Mouse (Mus musculus) megakaryocyte-erythroid progenitor cell, adult 5-6 weeks (primary cell): ENCODE data around the gene Lrtm2. TPM values are rescaled to one million over a fixed set of nuclear protein-coding genes. Genes with fewer than 3 reads are reported as not detected.
"Not testable (repeated sequence)": the region's sequence is repeated elsewhere in the genome, so short reads cannot be mapped to it uniquely, and the experiment has no call there.

ENCODE experiments used
- ATAC-seq: replicated peaks from 2 replicates; pipeline ENCODE4 v1.8.0; 2016; ENCODE audit warnings: mild to moderate bottlenecking, inconsistent platforms; ENCODE audit not compliant: severe bottlenecking, poor library complexity, low FRiP score, low TSS enrichment
- total RNA-seq, 2 experiments: library from RNA; stranded (forward) in 1 of 2; stranded (reverse) in 1 of 2; fragments of 200-1000, 215-1000 nt in 1 of 2; fragments of >200 nt in 1 of 2; fragmentation: Nextera tagmentation in 1 of 2; gene quantifications; 2 replicates each; pipeline ENCODE4 v1.2.3; 2014 to 2017

The Lrtm2 gene
- total RNA-seq (2014; fragmentation: Nextera tagmentation) (not detected in 2 replicates), total RNA-seq (2017) (0.38 TPM in 1 of 2 replicates, not detected in the other)

DNA sequence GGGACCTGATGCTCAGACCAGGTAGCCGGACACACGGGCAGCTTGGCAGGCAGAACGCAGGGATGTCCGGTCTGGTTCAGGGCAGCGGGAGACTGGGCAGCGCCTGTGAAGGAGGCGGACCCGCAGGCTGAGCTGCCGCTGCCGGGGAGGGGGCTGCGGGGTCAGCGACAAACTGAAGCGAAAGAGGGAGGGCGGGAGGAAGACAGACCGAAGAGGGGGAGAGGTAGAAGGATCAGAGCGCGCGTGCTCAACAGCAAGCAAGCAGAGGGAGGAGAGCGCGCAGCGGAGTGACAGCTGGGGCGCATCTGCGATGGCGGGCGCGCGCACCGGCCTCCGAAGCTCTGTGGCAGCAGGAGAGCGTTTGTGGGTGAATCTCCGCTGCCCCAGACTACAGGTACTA is at the start of gene Lrtm2:
Gene Lrtm2 (minus strand): TSS at position 261 of the 400 bp plus-strand sequence.
- ATAC-seq: no peak

DNA sequence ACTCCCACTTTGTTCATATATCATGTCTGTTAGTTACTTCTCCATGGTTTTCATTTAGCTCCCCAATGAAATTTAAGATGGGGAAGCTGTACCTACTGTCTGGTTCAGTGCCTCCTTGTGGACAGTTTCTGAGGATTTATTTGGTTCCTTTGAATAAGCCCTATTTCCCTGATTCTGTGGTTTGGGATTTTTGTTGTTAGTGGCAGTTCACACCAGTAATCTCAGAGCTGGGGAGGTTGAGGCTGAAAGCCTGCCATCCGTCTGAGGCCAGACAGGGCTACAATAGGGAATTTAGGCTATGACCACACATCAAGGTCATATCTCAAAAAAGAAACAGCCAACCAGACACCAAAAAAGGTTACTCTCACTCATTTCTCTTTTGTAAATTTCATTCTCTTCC is 48.1 kb upstream of the Lrtm2 start:
- ATAC-seq: no peak

DNA sequence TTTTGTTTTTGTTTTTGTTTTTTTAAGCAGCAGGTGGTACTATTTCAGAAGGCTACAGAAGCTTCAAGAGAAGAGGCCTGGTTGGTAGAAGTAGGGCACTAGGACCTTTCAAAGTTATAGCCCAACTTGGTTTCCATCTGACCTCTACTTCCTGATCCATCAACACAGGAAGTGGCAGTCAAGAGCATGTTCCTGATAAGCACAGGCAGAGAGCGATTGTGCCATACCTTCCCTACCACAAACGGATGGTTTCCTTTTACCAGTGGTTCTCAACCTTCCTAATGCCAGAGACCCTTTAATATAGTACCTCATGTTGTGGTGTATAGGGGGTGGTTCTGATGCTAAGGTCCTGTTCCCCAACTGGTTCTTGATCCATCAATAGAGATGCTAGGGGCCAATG is 47.0 kb upstream of the Lrtm2 start:
- ATAC-seq: peak; percentile 69

DNA sequence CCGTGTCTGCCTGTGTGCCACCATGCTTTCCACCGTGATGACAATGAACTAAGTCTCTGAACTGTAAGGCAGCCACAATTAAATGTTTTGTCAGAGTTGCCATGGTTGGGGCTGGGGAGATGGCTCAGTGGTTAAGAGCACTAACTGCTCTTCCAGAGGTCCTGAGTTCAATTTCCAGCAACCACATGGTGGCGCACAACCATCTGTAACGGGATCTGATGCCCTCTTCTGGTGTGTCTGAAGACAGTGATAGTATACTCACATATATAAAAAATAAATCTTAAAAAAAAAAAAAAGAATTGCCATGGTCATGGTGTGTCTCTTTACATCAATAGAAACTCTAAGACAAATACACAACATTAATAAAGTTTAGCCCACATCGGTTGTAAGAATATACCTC is 44.5 kb upstream of the Lrtm2 start:
- no peak for ATAC-seq

DNA sequence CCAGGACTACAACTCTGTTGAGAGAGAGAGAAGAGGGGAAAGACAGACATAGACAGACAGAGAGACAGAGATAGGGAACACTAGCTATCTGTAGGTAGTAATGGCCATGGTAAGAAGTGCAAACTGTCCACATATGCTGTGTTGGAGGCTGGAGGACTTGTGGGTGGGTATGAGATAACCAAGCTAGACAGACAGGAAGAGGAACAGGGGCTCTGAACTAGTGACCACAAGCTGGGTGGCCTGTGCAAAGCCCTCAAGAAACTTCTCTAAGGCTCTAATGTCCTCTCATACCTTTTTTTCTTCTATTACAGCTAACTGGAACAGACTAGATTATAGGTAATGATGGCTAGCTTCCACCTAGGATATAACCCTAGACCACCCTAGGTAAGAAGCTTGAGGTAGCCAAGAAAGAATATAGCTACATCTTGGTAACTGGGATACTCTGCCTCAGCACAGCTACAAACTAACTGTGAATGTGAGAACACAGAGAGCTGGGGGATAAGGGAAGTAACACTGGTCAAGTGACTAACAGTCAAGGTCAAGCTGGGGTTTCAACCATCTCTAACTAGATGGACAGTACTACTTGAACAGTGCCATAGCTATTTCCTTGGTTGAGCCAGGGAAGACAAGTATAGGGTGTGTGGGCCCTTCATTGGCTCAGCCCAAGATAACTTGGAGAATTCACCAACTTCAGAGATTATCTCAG is 42.6 kb upstream of the Lrtm2 start:
- ATAC-seq: no peak; the same call in 1 of the 2 replicates

DNA sequence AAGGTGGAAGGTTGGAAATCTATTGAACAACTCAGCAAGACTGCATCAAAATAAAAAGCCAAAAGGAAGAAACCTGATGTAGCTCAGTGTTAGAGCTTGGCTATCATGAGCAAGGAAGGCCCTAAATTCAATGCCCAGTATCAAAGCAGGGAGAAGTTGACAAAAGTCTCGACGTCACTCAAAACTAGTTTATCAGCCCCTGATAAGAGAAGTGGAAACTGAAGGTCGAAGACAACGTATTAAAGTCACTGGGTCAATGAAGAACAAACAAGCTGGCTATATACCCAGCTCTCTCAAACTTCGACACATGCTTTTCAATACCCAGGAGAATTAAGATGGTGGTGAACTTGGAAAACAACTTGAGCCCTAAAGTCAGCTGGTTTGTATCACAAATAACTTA is 41.7 kb upstream of the Lrtm2 start:
- no peak for ATAC-seq

DNA sequence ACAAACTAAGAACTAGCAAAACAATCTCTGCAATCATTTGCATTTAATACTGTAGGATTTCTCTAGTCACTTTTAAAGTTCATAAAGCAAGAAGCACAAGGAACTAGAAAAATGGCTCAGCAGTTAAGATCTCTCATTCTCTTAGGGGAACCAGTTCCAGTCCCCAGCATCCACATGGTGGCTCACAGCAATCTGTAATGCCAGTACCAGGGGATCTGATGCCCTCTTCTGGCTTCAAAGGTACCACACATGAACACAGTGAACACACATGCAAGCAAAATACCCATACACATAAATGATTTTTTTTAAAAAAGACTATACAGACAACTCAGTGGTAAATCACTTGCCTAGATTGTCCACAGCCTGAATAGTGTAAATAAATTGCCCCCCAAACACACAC is 41.1 kb upstream of the Lrtm2 start:
- no peak for ATAC-seq

DNA sequence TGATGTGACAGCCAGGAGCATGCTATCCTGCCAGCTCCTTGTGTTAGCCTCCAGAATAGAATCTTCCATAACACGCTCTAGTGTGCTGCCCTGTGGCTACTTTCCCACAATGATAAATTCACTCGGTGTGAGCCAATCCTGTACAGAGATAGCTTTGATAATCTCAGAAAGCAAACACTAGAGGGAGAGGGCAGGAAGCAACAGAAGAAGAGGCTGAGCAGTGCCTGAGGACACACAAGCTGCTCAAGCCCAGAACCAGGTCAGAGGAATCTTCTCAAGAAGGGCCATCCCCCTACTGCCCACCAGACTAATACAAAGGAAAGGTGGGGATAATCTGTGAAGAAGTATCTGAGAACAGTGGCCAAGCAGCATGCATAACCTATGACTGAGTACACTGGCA is 36.8 kb upstream of the Lrtm2 start:
- peak; percentile 55 for ATAC-seq

DNA sequence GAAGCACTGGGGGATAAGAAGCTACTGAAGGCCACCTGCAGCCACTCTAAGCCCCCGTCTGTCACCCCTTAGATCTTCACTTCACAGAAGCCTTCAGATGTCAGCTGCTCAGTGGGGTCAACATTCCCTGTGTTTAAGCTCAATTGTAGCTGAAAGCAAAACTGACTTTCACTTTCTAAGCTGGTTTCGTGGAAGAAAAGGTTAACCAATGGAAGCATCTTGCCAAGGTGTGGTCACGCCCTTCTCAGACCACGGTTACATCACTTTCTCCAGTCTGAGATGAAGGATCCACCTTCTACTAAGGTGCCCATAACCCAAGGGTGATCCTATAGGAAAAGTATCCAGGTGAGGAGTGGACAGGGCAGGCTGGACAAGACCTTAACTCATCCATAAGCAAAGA is 36.2 kb upstream of the Lrtm2 start:
- ATAC-seq: peak; percentile 47

DNA sequence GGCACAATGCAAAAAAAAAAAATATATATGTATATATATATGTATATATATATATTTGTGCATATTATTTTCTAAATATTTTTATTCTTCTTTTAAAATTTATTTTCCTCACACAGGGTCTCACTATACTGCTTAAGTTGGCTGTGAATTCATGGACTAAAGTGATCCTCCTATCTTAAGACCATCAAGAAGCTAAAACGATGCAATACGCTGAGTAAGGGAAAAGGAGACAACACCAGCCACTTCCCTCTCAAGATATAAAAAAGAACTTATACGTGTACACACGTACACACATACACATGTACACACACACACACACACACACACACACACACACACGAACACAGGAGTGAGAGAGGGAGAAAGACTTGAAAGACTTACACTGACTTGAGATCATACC is 33.0 kb upstream of the Lrtm2 start:
- no peak for ATAC-seq

DNA sequence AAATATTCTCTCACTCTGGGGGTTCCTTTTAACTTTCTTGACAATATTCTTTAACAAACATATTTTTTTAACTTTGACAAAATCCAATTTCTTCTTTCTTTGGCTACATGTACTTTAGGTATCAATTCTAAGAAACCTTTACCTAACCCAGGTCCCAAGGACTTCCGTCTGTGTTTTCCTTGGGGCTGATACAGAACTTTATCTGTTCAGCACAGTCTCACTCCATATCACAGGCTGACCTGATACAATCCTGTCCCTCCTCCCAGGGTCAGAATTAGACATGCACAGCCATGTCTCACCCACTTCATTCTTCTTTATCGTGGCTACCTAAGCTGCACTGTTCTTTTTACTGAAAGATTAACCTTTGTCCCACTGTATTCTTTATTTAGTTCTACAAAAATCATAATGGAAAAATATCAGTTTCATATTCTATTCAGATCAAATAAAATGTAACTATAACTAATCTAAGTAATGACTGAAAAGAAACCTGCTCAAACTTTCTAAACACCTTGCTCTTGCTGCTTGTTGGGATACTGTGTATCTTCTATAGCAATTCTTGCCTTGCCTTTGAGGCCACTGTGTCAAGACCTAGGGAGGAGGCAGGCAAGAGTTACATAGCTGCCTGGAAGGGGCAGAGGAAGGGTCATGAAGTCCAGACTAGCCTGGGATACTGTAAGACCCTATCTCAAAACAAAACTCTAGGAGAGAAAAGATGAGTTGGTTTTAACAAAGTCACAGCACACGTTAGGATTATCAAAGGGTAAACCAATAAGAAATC is 30.5 kb upstream of the Lrtm2 start:
- peak; percentile 92 for ATAC-seq

DNA sequence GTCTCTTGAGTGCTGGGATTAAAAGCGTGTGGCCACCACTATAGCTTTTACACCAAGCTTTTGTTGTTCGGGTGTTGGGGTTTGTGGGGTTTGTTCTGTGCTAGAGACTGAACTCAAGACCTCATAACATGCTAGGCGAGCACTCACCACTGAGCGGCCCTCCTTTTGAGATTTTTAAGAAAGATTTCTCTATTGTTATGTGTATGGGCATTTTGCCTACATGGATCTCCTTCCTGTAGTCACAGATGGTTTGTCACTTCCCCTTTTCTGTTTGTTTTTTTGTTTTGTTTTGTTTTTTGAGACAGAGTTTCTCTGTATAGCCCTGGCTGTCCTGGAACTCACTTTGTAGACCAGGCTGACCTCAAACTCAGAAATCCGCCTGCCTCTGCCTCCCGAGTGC is 29.7 kb upstream of the Lrtm2 start:
- ATAC-seq: not testable (repeated sequence)

DNA sequence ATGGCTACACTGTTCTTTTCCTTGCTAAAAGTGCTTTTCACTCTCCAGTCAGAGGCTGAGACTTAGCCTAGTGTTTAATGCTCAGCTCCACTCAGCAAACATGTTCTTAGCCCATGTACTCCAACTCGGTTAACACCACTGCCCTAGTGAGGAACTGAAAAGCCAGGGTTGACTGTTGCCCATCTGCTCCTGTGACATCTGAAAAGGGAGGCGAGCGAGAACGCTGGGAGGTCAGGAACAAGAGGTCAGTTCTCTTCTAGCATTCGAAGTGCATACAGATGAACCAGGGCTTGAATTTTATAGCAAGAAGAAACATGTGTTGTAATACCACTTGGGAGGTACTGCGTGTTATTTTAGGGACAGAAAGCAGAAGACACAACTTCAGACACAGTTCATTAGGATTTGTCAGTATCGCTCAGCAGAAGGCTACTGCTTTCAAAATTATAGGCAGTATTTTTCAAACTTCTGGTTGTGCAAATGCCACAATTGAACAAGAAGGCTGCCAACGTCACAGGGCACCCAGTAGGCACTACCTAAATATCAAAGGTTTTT is 27.5 kb upstream of the Lrtm2 start:
- no peak for ATAC-seq

DNA sequence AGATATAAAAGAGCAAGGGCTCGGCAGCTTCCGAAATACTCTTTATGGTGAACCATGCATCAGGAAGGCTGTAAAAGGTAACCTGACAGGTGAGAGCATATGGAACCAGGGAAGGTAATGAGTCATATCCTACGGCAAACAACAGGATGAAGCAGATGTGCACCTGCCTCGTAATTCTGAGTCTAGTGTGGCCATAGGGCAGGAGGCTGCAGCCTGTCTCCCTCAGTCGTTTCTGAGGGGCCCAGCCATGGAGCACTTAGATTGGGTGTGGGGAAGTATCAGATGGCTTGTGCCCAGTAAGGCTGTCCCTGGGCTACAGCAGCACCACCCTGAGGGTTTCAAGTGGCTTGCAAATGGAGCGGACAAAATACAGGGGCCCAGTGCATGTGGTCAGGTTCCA is 21.9 kb upstream of the Lrtm2 start:
- no peak for ATAC-seq

DNA sequence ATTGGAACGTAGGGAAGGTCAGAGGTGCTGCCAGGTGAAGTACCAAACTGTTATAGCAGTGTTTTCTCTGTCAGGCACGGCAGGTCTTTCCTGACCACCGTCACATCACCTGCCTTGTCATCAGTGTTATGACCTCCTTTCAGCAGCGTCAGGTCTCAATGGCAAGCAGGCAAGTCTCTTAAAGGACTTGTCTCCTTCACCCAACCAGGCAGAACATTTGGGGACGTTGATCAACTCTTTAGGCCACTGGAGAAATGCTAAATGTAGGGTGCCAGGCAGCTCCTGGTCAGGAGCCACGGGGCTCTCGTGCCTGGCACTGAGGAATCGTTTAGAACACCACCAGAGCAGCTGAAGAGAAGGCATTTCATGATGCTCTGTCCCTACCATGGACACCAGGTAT is 21.1 kb upstream of the Lrtm2 start:
- ATAC-seq: no peak

DNA sequence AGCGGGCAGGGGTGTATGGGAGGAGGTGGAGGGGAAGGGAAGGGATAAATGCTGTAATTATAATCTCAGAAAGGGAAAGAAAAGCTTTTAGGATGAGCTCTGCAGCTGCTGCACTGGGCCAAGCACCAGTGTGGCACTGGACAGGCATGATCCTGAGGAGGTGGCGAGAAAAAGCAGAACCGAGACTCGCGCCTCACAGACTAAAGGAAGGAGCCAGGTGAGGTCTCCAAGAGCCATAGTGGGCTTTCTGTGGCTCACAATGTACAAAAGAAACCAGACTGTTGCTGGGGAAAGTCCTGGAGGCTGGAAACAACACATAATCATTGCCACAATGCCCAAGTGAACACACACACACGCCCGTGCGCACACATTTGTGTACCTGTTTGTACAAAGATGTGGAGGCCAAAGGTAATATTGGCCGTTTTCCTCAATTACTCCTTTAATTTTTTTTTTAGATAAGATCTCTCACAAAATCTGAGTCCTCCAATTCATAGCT is 20.2 kb upstream of the Lrtm2 start:
- no peak for ATAC-seq

DNA sequence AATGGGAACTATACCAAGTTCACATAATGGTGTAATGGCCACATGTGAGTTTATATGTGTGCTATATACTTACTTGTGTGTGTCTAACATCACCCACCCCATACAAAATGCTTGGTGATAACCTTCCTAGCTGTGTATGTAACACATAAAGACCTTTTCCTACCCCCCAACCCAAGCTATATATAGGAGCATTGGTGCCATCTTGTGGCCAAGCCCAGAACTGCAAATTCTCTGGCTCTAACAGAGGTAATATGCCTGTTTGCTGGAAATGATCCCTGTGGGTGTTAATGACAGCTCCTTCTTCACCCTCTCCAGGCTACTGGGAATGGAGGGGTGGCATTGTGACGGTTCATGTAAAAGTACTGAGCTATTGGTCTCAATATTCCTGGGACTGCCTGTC is 17.7 kb upstream of the Lrtm2 start:
- ATAC-seq: peak; percentile 44; the same call in 1 of the 2 replicates

DNA sequence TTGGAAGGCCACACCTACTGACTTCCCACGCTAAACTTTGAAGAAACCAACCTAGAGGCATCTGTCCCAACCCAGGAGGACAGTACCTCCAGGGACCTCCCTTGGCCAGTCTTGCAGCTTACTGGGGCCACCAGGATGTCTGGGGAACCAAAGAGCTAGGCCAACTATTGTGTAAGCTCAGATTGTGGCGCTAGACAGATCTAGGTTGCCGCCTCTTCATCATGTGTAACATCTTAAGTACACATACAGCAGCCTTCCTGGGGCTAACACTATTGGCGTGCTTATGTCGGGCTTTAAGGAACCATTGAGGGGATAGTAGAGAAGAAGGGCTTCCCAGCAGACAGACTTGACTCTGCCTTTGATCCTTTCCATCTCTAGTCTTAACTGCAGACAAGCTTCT is 17.2 kb upstream of the Lrtm2 start:
- no peak for ATAC-seq

DNA sequence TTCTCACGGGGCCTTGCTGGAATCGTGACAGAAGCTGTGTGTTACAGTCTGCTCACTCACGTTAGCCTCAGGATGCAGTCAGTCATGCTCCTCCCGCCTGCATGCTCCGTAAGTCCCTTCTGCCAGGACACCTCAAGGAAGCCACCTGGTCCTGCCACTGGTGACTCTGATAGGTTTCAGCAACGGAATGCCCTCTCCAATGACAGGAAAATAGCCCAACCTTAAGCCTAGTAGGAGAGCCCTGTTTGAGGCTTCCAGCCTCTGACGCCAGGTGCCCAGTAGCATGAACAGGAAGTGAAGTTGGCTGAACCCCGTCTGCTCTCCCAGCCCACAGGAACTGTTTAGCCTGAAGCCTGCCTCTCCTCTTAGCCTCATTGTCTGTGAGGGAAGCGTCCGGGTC is 15.7 kb upstream of the Lrtm2 start:
- ATAC-seq: peak; percentile 27; the same call in 1 of the 2 replicates

DNA sequence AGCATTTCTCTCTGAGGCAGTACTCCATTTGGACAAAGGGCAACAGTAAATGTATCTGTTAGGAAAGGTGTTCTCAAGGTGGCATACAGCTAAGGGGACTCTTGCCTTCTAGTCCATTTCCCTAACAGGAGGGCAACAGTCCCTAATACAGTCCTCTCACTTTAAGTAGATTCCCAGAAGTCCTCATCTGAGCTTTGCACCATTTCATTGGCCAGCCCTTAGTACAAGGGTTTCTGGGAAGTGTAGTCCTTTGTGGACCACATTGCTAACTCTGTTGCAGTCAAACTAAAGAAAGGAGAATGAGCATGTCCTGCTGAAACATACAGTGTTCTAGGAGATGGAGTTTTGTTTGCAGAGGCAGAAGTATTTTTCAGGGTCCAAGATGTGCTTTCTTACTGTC is 10.8 kb upstream of the Lrtm2 start:
- ATAC-seq: peak; percentile 75
